Mouse (Mus musculus): ENCODE results near the gene Nmd3. TPM values are rescaled to one million over a fixed set of nuclear protein-coding genes. Genes with fewer than 3 reads are reported as not detected.

Nmd3 gene
- polyA plus RNA-seq, 1 experiment from 2014 or later = 124 TPM

GRCm38 (mm10) chr3:69765206-69765605 is 43.4 kb downstream of the Nmd3 start:
- ATAC-seq (ENCODE audit: insufficient number of reproducible peaks, low FRiP score, low TSS enrichment, low read depth) = no peak
- Histone ChIP-seq H3K27ac (no peak overlapping the region), H3K9me3 (no peaks in the 10 kb centered on the region), H3K27me3 (no peaks in the 10 kb centered on the region), H3K9ac (no peak overlapping the region), H3K4me2 (no peak overlapping the region), H3K36me3 (peaks cover 21% of the 10 kb centered on the region; the same call in 1 of the 2 replicates), H3K4me1 (no peaks in the 10 kb centered on the region), H3K4me3 (no peak overlapping the region)
- 95% methylated on average over 11 of the region's 11 CpGs for WGBS

DNA sequence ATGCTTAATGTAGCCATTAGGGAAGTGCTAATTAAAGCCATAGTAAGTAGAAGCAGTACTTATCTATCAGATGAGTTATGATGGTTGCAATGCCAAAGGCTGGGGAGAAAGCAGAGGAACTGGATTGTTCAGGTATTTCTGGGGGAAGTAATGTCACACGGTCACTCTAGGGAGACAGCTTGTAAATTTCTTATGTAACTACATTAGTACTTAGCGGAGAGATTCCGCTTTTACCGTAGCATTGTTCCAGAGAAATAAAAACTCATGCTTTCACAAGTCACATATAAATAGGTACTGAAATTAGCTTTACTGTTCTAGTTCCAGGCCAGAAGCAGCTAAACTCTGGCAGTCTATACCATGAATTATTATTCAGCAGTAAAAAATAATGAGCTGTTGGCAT is 47.4 kb downstream of the Nmd3 start:
- ATAC-seq (ENCODE audit: insufficient number of reproducible peaks, low FRiP score, low TSS enrichment, low read depth) = no peak
- H3K4me2 ChIP-seq = no peak overlapping the region
- no peak overlapping the region for H3K9ac ChIP-seq
- H3K4me3 ChIP-seq = no peak overlapping the region
- no peaks in the 10 kb centered on the region for H3K27me3 ChIP-seq
- H3K4me1 ChIP-seq = no peaks in the 10 kb centered on the region
- no peaks in the 10 kb centered on the region for H3K9me3 ChIP-seq
- WGBS = 35% methylated on average over 4 of the region's 4 CpGs
- H3K27ac ChIP-seq = no peak overlapping the region
- peaks cover 18% of the 10 kb centered on the region; the same call in 1 of the 2 replicates for H3K36me3 ChIP-seq

DNA sequence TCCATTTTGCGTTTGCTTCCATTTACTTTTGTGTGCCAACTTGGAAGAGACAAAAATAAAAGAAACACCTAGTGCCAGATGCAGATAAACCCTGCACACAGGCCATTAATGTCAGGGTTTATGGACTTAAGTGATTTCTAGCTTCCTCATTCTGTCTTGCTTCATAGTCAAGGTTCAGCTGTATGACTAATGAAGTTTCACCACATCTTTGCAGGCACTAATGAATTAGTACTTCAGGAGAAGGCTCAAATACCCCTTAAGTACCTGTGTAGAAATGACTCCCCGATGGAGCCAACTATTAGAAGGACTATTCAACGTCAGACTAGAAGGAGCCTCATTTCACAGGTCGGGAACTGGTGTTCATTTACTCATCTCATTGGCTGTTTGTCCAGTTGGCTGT is 51.6 kb downstream of the Nmd3 start:
- Histone ChIP-seq H3K27me3 (no peaks in the 10 kb centered on the region), H3K9me3 (no peaks in the 10 kb centered on the region), H3K27ac (no peak overlapping the region), H3K36me3 (no peaks in the 10 kb centered on the region), H3K4me1 (no peaks in the 10 kb centered on the region), H3K4me3 (no peak overlapping the region), H3K4me2 (no peak overlapping the region), H3K9ac (no peak overlapping the region)
- ATAC-seq (ENCODE audit: insufficient number of reproducible peaks, low FRiP score, low TSS enrichment, low read depth) = no peak
- 49% methylated on average over 4 of the region's 4 CpGs for WGBS

GRCm38 (mm10) chr3:69779246-69779796 is 57.5 kb downstream of the Nmd3 start:
- no peak overlapping the region for H3K4me2 ChIP-seq
- WGBS = 70% methylated on average over 4 of the region's 4 CpGs
- no peaks in the 10 kb centered on the region for H3K27me3 ChIP-seq
- H3K9ac ChIP-seq = no peak overlapping the region
- no peak overlapping the region for H3K27ac ChIP-seq
- ATAC-seq (ENCODE audit: insufficient number of reproducible peaks, low FRiP score, low TSS enrichment, low read depth) = no peak
- H3K36me3 ChIP-seq = no peaks in the 10 kb centered on the region
- H3K4me1 ChIP-seq = no peaks in the 10 kb centered on the region
- H3K9me3 ChIP-seq = no peaks in the 10 kb centered on the region
- H3K4me3 ChIP-seq = no peak overlapping the region

GRCm38 (mm10) chr3:69792823-69793417 is 71.1 kb downstream of the Nmd3 start:
- Histone ChIP-seq H3K27me3 (no peaks in the 10 kb centered on the region), H3K4me2 (no peak overlapping the region), H3K27ac (no peak overlapping the region), H3K9me3 (no peaks in the 10 kb centered on the region), H3K36me3 (no peaks in the 10 kb centered on the region), H3K9ac (no peak overlapping the region), H3K4me3 (no peak overlapping the region), H3K4me1 (no peaks in the 10 kb centered on the region)
- 64% methylated on average over 3 of the region's 3 CpGs for WGBS
- no peak for ATAC-seq (ENCODE audit: insufficient number of reproducible peaks, low FRiP score, low TSS enrichment, low read depth)

GRCm38 (mm10) chr3:69797533-69797932 is 75.7 kb downstream of the Nmd3 start:
- 59% methylated on average over 4 of the region's 4 CpGs for WGBS

GRCm38 (mm10) chr3:69797969-69798368 is 76.2 kb downstream of the Nmd3 start:
- Histone ChIP-seq H3K9ac (no peak overlapping the region), H3K36me3 (no peaks in the 10 kb centered on the region), H3K4me3 (no peak overlapping the region), H3K9me3 (no peaks in the 10 kb centered on the region), H3K4me1 (no peaks in the 10 kb centered on the region), H3K4me2 (no peak overlapping the region), H3K27ac (no peak overlapping the region), H3K27me3 (no peaks in the 10 kb centered on the region)
- WGBS = 81% methylated on average over 2 of the region's 2 CpGs
- no peak for ATAC-seq (ENCODE audit: insufficient number of reproducible peaks, low FRiP score, low TSS enrichment, low read depth)

More at GRCm38 (mm10) chr3:69797533-69797932, 75.7 kb downstream of the Nmd3 start:
- Histone ChIP-seq H3K9ac (no peak overlapping the region), H3K27ac (no peak overlapping the region), H3K27me3 (no peaks in the 10 kb centered on the region), H3K9me3 (no peaks in the 10 kb centered on the region), H3K4me2 (no peak overlapping the region), H3K4me3 (no peak overlapping the region), H3K4me1 (no peaks in the 10 kb centered on the region), H3K36me3 (no peaks in the 10 kb centered on the region)
- ATAC-seq (ENCODE audit: insufficient number of reproducible peaks, low FRiP score, low TSS enrichment, low read depth) = no peak

GRCm38 (mm10) chr3:69799096-69799495 is 77.3 kb downstream of the Nmd3 start:
- Histone ChIP-seq H3K4me2 (no peak overlapping the region), H3K36me3 (no peaks in the 10 kb centered on the region), H3K4me1 (no peaks in the 10 kb centered on the region), H3K9me3 (no peaks in the 10 kb centered on the region), H3K4me3 (no peak overlapping the region), H3K27me3 (no peaks in the 10 kb centered on the region), H3K9ac (no peak overlapping the region), H3K27ac (no peak overlapping the region)
- ATAC-seq (ENCODE audit: insufficient number of reproducible peaks, low FRiP score, low TSS enrichment, low read depth) = no peak
- WGBS = 76% methylated on average over 1 of the region's 1 CpGs

DNA sequence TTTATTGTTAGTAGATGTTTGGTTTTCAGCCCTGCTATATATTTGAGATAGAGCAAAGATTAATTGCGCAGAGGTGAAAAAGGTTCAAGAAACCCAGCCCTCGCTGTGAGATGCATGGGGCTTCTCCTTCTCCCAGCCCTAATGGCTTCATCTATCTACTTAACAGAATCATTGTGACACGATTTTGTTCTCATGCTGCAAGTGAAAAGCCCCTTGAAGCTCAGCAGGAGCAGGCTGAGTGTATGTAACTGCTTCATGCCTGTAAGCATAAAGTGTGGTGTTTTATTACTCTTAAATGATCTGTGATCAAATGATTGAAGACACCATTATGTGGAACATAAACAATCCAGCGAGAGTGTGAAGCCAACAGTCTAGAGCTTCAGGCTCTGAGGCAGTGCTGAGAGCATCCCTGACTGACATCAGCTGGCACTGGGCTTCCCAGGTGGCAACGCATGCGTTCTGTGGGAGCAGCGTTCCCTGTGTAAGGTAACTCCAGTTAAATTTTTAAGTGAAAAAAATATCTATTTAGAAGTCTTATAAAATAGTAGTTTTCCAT is 79.1 kb downstream of the Nmd3 start:
- 48% methylated on average over 7 of the region's 7 CpGs for WGBS
- H3K4me1 ChIP-seq = no peaks in the 10 kb centered on the region
- no peak overlapping the region for H3K4me2 ChIP-seq
- ATAC-seq (ENCODE audit: insufficient number of reproducible peaks, low FRiP score, low TSS enrichment, low read depth) = no peak
- no peak overlapping the region for H3K9ac ChIP-seq
- H3K27ac ChIP-seq = no peak overlapping the region
- H3K9me3 ChIP-seq = no peaks in the 10 kb centered on the region
- no peaks in the 10 kb centered on the region for H3K36me3 ChIP-seq
- H3K27me3 ChIP-seq = no peaks in the 10 kb centered on the region
- H3K4me3 ChIP-seq = no peak overlapping the region

- Histone ChIP-seq H3K4me2 (no peak overlapping the region), H3K4me3 (no peak overlapping the region), H3K27ac (no peak overlapping the region), H3K36me3 (no peaks in the 10 kb centered on the region), H3K27me3 (no peaks in the 10 kb centered on the region), H3K9ac (no peak overlapping the region), H3K4me1 (no peaks in the 10 kb centered on the region), H3K9me3 (no peaks in the 10 kb centered on the region)
- ATAC-seq (ENCODE audit: insufficient number of reproducible peaks, low FRiP score, low TSS enrichment, low read depth) = no peak
- 80% methylated on average over 1 of the region's 1 CpGs for WGBS
Observed at GRCm38 (mm10) chr3:69803137-69803536, 81.4 kb downstream of the Nmd3 start.
